Mouse (Mus musculus): Measurements from ENCODE around the gene Tgif1. TPM values are rescaled to one million over a fixed set of nuclear protein-coding genes. Genes with fewer than 3 reads are reported as not detected.

The Tgif1 gene
- polyA plus RNA-seq, 1 experiment = 86.0 TPM

DNA sequence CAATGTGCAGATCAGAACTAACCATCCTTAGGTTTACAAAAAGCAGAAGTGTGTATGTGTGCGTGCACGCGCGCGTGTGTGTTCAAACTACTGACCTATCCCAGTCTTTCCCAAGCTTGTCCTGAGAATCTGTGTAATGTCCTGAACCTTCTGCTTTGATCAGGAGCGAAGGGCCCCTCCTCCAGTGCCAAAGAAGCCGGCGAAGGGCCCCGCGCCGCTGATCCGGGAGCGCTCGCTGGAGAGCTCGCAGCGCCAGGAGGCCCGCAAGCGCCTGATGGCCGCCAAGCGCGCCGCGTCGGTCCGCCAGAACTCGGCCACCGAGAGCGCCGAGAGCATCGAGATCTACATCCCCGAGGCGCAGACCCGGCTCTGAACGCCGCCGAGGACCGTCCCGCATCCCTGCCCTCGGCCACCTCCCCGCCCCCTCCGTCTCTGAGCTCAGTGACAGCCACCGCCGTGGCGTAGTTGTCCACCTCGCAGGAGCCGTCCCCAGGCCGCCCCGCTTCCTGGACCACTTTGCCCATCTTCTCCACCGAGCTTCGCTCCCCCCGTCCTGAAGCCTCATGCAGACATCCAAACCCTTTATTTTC, 35.4 kb downstream of the Tgif1 start:
- Histone ChIP-seq H3K27ac (ENCODE audit: insufficient read depth, low read depth, low read length) (no peak overlapping the region), H3K4me3 (ENCODE audit: insufficient read depth, low read length) (peak overlapping the region; percentile 62), H3K4me1 (ENCODE audit: control insufficient read depth, insufficient read depth, low read length) (peaks cover 2% of the 10 kb centered on the region; the same call in 1 of the 2 replicates)
- TF ChIP-seq POLR2A (IDR thresholded peaks at IDR 0.05; ENCODE audit: borderline replicate concordance, low read depth, low read length) = no peak
- no peak for TF ChIP-seq CTCF (IDR thresholded peaks at IDR 0.05; ENCODE audit: low read depth, low read length)

- no peak for TF ChIP-seq POLR2A (IDR thresholded peaks at IDR 0.05; ENCODE audit: borderline replicate concordance, low read depth, low read length)
- TF ChIP-seq CTCF (IDR thresholded peaks at IDR 0.05; ENCODE audit: low read depth, low read length) = no peak
- Histone ChIP-seq H3K27ac (ENCODE audit: insufficient read depth, low read depth, low read length) (no peak overlapping the region), H3K4me1 (ENCODE audit: control insufficient read depth, insufficient read depth, low read length) (peaks cover 2% of the 10 kb centered on the region; the same call in 1 of the 2 replicates), H3K4me3 (ENCODE audit: insufficient read depth, low read length) (no peak overlapping the region)
Measured at GRCm38 (mm10) chr17:70815001-70815400, 38.3 kb downstream of the Tgif1 start.

GRCm38 (mm10) chr17:70810795-70811194, 42.6 kb downstream of the Tgif1 start:
- Histone ChIP-seq H3K27ac (ENCODE audit: insufficient read depth, low read depth, low read length) (no peak overlapping the region), H3K4me1 (ENCODE audit: control insufficient read depth, insufficient read depth, low read length) (peaks cover 7% of the 10 kb centered on the region), H3K4me3 (ENCODE audit: insufficient read depth, low read length) (no peak overlapping the region)
- no peak for TF ChIP-seq CTCF (IDR thresholded peaks at IDR 0.05; ENCODE audit: low read depth, low read length)
- TF ChIP-seq POLR2A (IDR thresholded peaks at IDR 0.05; ENCODE audit: borderline replicate concordance, low read depth, low read length) = no peak

- TF ChIP-seq CTCF (IDR thresholded peaks at IDR 0.05; ENCODE audit: low read depth, low read length) (no peak), POLR2A (IDR thresholded peaks at IDR 0.05; ENCODE audit: borderline replicate concordance, low read depth, low read length) (no peak)
- H3K27ac ChIP-seq (ENCODE audit: insufficient read depth, low read depth, low read length) = no peak overlapping the region
- peaks cover 7% of the 10 kb centered on the region for H3K4me1 ChIP-seq (ENCODE audit: control insufficient read depth, insufficient read depth, low read length)
- H3K4me3 ChIP-seq (ENCODE audit: insufficient read depth, low read length) = no peak overlapping the region
Measured at GRCm38 (mm10) chr17:70809776-70810175, 43.6 kb downstream of the Tgif1 start.

DNA sequence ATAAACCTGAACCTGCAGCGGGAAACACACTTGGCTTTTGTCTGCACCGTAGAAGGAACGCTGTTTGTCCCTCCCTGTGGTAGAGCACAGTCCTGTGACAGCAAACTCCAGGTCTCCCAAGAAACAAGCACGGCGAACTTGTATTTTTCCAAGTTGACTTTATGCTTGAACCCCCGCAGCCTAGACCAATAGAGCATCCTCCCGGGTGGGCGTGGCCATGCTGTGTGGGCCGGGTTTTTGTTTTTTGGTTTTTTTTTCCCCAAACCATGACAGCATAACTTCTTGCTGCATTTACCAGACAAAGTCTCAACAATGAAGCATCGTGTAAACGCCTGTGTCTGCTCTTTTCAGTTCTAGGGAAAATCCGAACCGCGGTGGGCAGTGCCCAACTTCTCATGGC, 44.5 kb downstream of the Tgif1 start:
- no peak for TF ChIP-seq POLR2A (IDR thresholded peaks at IDR 0.05; ENCODE audit: borderline replicate concordance, low read depth, low read length)
- H3K4me3 ChIP-seq (ENCODE audit: insufficient read depth, low read length) = no peak overlapping the region

DNA sequence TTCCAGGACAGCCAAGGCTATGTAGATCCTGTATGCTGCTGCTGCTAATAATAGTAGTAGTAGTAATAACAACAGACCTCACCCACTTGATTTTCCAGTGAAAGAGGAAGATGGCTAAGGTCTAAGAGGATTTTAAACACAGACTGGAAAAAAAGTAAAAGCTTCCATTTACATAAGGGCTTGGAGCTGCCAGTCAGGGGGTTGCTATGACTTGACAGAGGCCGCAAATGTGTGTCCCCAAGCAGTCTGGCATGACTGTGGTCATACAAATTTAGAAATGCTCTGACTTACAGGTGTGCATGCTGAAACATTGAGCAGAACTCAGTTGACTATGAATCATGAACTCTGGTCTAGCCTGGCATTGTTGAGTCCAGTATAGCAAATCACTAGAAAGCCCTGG, 45.5 kb downstream of the Tgif1 start:
- no peak overlapping the region for H3K27ac ChIP-seq (ENCODE audit: insufficient read depth, low read depth, low read length)
- H3K4me3 ChIP-seq (ENCODE audit: insufficient read depth, low read length) = no peak overlapping the region
- TF ChIP-seq POLR2A (IDR thresholded peaks at IDR 0.05; ENCODE audit: borderline replicate concordance, low read depth, low read length) (no peak), CTCF (IDR thresholded peaks at IDR 0.05; ENCODE audit: low read depth, low read length) (no peak)
- peaks cover 7% of the 10 kb centered on the region for H3K4me1 ChIP-seq (ENCODE audit: control insufficient read depth, insufficient read depth, low read length)

More for the DNA sequence above, 44.5 kb downstream of the Tgif1 start:
- Histone ChIP-seq H3K27ac (ENCODE audit: insufficient read depth, low read depth, low read length) (no peak overlapping the region), H3K4me1 (ENCODE audit: control insufficient read depth, insufficient read depth, low read length) (peaks cover 7% of the 10 kb centered on the region)

DNA sequence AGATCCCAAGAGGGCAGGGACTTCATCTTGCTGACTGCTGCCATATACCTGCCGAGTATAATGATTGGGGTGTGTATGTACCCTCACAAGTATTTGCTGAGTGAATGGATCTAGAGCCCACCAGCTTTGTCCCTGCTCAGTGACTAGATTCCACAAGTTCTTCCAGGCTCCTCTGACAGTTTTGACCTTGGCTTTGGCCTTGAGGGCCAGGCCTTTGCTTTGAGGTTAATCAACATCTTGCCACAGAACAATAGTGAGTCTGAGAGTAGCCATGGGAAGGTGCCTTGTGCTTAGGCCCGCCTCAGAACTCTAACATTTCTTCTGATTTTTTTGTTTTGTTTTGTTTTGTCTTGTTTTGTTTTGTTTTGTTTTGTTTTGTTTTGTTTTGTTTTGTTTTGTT, 46.7 kb downstream of the Tgif1 start:
- Histone ChIP-seq H3K4me1 (ENCODE audit: control insufficient read depth, insufficient read depth, low read length) (peaks cover 7% of the 10 kb centered on the region), H3K4me3 (ENCODE audit: insufficient read depth, low read length) (no peak overlapping the region), H3K27ac (ENCODE audit: insufficient read depth, low read depth, low read length) (no peak overlapping the region)
- no peak for TF ChIP-seq POLR2A (IDR thresholded peaks at IDR 0.05; ENCODE audit: borderline replicate concordance, low read depth, low read length)
- no peak for TF ChIP-seq CTCF (IDR thresholded peaks at IDR 0.05; ENCODE audit: low read depth, low read length)

DNA sequence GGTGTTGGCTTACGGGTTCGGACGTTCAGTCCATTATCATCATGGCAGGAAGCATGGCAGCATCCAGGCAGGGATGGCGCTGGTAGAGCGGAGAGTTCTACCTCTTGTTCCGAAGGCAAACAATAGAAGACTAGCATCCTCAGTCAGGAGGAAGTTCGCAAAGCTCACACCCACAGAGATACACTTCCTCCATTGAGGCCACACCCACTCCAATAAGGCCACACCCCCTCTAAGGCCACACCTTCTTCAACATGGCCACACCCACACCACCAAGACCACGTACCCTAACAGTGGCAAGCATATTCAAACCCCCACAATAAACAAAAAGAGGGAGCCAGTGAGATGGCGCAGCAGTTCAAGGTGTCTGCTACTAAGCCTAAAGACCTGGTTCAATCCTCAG, 47.5 kb downstream of the Tgif1 start:
- TF ChIP-seq CTCF (IDR thresholded peaks at IDR 0.05; ENCODE audit: low read depth, low read length) (no peak), POLR2A (IDR thresholded peaks at IDR 0.05; ENCODE audit: borderline replicate concordance, low read depth, low read length) (no peak)

DNA sequence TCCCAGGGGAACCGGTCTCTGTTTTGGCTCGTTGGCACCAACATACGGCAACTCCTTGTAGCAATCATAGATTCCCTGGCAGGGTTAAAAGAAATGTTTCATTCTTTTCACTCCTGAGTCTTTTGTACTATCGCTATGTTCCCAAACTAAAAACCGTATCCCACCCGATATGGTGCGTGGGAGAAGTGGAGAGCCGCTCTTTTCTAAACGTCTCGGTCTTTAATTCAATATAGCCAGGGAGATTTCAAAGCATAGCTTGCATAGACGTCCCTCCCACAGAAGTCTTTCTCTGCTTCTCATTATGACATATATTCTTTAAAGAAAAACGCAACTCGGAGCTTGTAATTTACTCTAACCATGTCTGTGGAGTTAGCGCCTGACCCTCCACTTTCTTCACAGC, 51.3 kb downstream of the Tgif1 start:
- TF ChIP-seq CTCF (IDR thresholded peaks at IDR 0.05; ENCODE audit: low read depth, low read length) = no peak
- no peak for TF ChIP-seq POLR2A (IDR thresholded peaks at IDR 0.05; ENCODE audit: borderline replicate concordance, low read depth, low read length)
- Histone ChIP-seq H3K4me1 (ENCODE audit: control insufficient read depth, insufficient read depth, low read length) (peaks cover 19% of the 10 kb centered on the region), H3K4me3 (ENCODE audit: insufficient read depth, low read length) (no peak overlapping the region), H3K27ac (ENCODE audit: insufficient read depth, low read depth, low read length) (no peak overlapping the region)

More for the DNA sequence above, 47.5 kb downstream of the Tgif1 start:
- Histone ChIP-seq H3K4me1 (ENCODE audit: control insufficient read depth, insufficient read depth, low read length) (peaks cover 10% of the 10 kb centered on the region), H3K27ac (ENCODE audit: insufficient read depth, low read depth, low read length) (no peak overlapping the region), H3K4me3 (ENCODE audit: insufficient read depth, low read length) (no peak overlapping the region)

GRCm38 (mm10) chr17:70799266-70799665, 54.1 kb downstream of the Tgif1 start:
- Histone ChIP-seq H3K27ac (ENCODE audit: insufficient read depth, low read depth, low read length) (0 out of 2 replicates have a peak overlapping the region, but pooled peaks have one; percentile 19), H3K4me3 (ENCODE audit: insufficient read depth, low read length) (no peak overlapping the region), H3K4me1 (ENCODE audit: control insufficient read depth, insufficient read depth, low read length) (peaks cover 21% of the 10 kb centered on the region)
- TF ChIP-seq POLR2A (IDR thresholded peaks at IDR 0.05; ENCODE audit: borderline replicate concordance, low read depth, low read length) = no peak
- TF ChIP-seq CTCF (IDR thresholded peaks at IDR 0.05; ENCODE audit: low read depth, low read length) = no peak

- H3K27ac ChIP-seq (ENCODE audit: insufficient read depth, low read depth, low read length) = peak overlapping the region; percentile 79
- no peak for TF ChIP-seq CTCF (IDR thresholded peaks at IDR 0.05; ENCODE audit: low read depth, low read length)
- TF ChIP-seq POLR2A (IDR thresholded peaks at IDR 0.05; ENCODE audit: borderline replicate concordance, low read depth, low read length) = no peak
- H3K4me1 ChIP-seq (ENCODE audit: control insufficient read depth, insufficient read depth, low read length) = peaks cover 21% of the 10 kb centered on the region
- no peak overlapping the region for H3K4me3 ChIP-seq (ENCODE audit: insufficient read depth, low read length)
Measured at GRCm38 (mm10) chr17:70797773-70798045, 55.6 kb downstream of the Tgif1 start.

All from bone marrow macrophage, adult 2 months (primary cell).